21 mouse cellular contexts compared by ENCODE assay signal in genomic region chr13:102258207-102258606, GRCm38 (mm10).
A peak's percentile ranks its signal among the peaks of the same experiment; 100 is the strongest.
DNase-seq lines count a peak whose midpoint lies in the region; ATAC-seq and TF ChIP-seq lines count a peak whose summit lies in the region.
"Had no signal": no experiment of that assay in that cellular context is flagged by ENCODE, and none has a peak within 500 bp of the region (broad histone marks: within the 10 kb centered on the region; RNA-seq: fewer than 3 reads in every experiment).

No protein-coding gene starts in this region.

- H3K4me1 ChIP-seq in midbrain, postnatal 0 days (ENCODE audit: insufficient read depth, low read length): no peaks in the 10 kb centered on the region
- peaks cover 6% of the 10 kb centered on the region; the same call in 1 of the 2 replicates for H3K4me1 ChIP-seq in midbrain, embryonic 16.5 days (ENCODE audit: control insufficient read depth, insufficient read depth, low read length)
- H3K4me1 ChIP-seq: embryonic facial prominence, embryonic 13.5 days; heart, embryonic 15.5 days; hindbrain, embryonic 15.5 days had no signal

- H3K9ac ChIP-seq in midbrain, postnatal 0 days (replicated peaks; ENCODE audit: low read length, poor library complexity, severe bottlenecking): no peak overlapping the region
- H3K9ac ChIP-seq in midbrain, embryonic 16.5 days (ENCODE audit: low read depth, low read length): no peak overlapping the region
- H3K9ac ChIP-seq: embryonic facial prominence, embryonic 13.5 days; forebrain, embryonic 12.5 days; heart, embryonic 15.5 days; hindbrain, embryonic 15.5 days had no signal

- H3K9me3 ChIP-seq in midbrain, postnatal 0 days (ENCODE audit: low read length): no peaks in the 10 kb centered on the region
- no peaks in the 10 kb centered on the region for H3K9me3 ChIP-seq in midbrain, embryonic 16.5 days (replicated peaks; ENCODE audit: control insufficient read depth, low read length, poor library complexity, severe bottlenecking)
- H3K9me3 ChIP-seq: embryonic facial prominence, embryonic 13.5 days; forebrain, embryonic 12.5 days; heart, embryonic 15.5 days; hindbrain, embryonic 15.5 days had no signal

- no peak overlapping the region for H3K27ac ChIP-seq in midbrain, postnatal 0 days (ENCODE audit: low read depth, low read length)
- H3K27ac ChIP-seq in midbrain, embryonic 16.5 days (ENCODE audit: low read length): no peak overlapping the region
- H3K27ac ChIP-seq: embryonic facial prominence, embryonic 13.5 days; forebrain, embryonic 12.5 days; heart, adult 2 months; heart, embryonic 15.5 days; hindbrain, embryonic 15.5 days had no signal

- H3K79me2 ChIP-seq in myocyte (ENCODE audit: control insufficient read depth, insufficient read depth): no peaks in the 10 kb centered on the region

- H3K4me3 ChIP-seq in midbrain, postnatal 0 days (ENCODE audit: low read depth, low read length): no peak overlapping the region
- no peak overlapping the region for H3K4me3 ChIP-seq in midbrain, embryonic 16.5 days (ENCODE audit: low read depth, low read length)
- H3K4me3 ChIP-seq in myocyte: no peak overlapping the region
- H3K4me3 ChIP-seq: embryonic facial prominence, embryonic 13.5 days; forebrain, embryonic 12.5 days; heart, adult 2 months; heart, embryonic 15.5 days; hindbrain, embryonic 15.5 days had no signal

- WGBS in midbrain, postnatal 0 days: 84% methylated on average over 8 of the region's 8 CpGs
- WGBS in midbrain, embryonic 16.5 days: 89% methylated on average over 8 of the region's 8 CpGs

- no peak for ATAC-seq in midbrain, postnatal 0 days (ENCODE audit: low FRiP score)
- ATAC-seq in midbrain, embryonic 16.5 days: no peak
- ATAC-seq: forebrain, embryonic 16.5 days; Patski had no signal

- H3K27me3 ChIP-seq in midbrain, postnatal 0 days (ENCODE audit: insufficient read depth, low read length): no peaks in the 10 kb centered on the region
- no peaks in the 10 kb centered on the region for H3K27me3 ChIP-seq in midbrain, embryonic 16.5 days (ENCODE audit: control insufficient read depth, insufficient read depth, low read depth, low read length)
- H3K27me3 ChIP-seq in myocyte (ENCODE audit: control insufficient read depth, insufficient read depth, insufficient read length): no peaks in the 10 kb centered on the region
- H3K27me3 ChIP-seq: embryonic facial prominence, embryonic 13.5 days; forebrain, embryonic 12.5 days; heart, embryonic 15.5 days; hindbrain, embryonic 15.5 days; Patski had no signal

- H3K4me2 ChIP-seq in midbrain, postnatal 0 days (ENCODE audit: low read depth, low read length, poor library complexity, severe bottlenecking): no peak overlapping the region
- H3K4me2 ChIP-seq in midbrain, embryonic 16.5 days (ENCODE audit: low read length): no peak overlapping the region
- H3K4me2 ChIP-seq in myocyte (ENCODE audit: low read depth): peak overlapping the region; percentile 30
- H3K4me2 ChIP-seq: embryonic facial prominence, embryonic 13.5 days; forebrain, embryonic 12.5 days; heart, embryonic 11.5 days; heart, embryonic 15.5 days; hindbrain, embryonic 15.5 days had no signal

- H3K36me3 ChIP-seq in midbrain, postnatal 0 days (ENCODE audit: insufficient read depth, low read length): no peaks in the 10 kb centered on the region
- H3K36me3 ChIP-seq in midbrain, embryonic 16.5 days (ENCODE audit: control insufficient read depth, insufficient read depth, low read length): no peaks in the 10 kb centered on the region
- H3K36me3 ChIP-seq in myocyte (ENCODE audit: control insufficient read depth, insufficient read depth): no peaks in the 10 kb centered on the region
- H3K36me3 ChIP-seq: embryonic facial prominence, embryonic 13.5 days; forebrain, embryonic 12.5 days; heart, embryonic 15.5 days; hindbrain, embryonic 15.5 days had no signal

- no peak for TF ChIP-seq CTCF in midbrain, postnatal 0 days (IDR thresholded peaks at IDR 0.05)

- H3ac ChIP-seq in myocyte (ENCODE audit: control insufficient read depth, insufficient read length): no peak overlapping the region

- TF ChIP-seq POLR2A in myocyte (IDR thresholded peaks at IDR 0.05; ENCODE audit: insufficient read length, low read depth): no peak

- DNase-seq in cerebellum, postnatal 10 days: peak; percentile 15 to 45
- DNase-seq in cerebellum, adult 9-10 months: no peak
- DNase-seq in midbrain, postnatal 0 days (ENCODE audit: low spot score): peak; percentile 29
- DNase-seq in heart, adult 11 months: no peak
- no peak for DNase-seq in spleen, postnatal 14 days (ENCODE audit: low spot score in 2 of 2)
- DNase-seq: adrenal gland, postnatal 25 days; B cell, adult 2 months; cerebellum, adult 8-10 months; cerebellum, postnatal 36 days; gastrocnemius, postnatal 10 days; heart, adult 2 months; heart, postnatal 14 days had no signal

TF ChIP-seq in myocyte, 11 proteins besides CTCF, POLR2A, EP300 and RAD21:
- TF ChIP-seq MYOD1 (IDR thresholded peaks at IDR 0.05; ENCODE audit: control insufficient read depth in 1 of 3, insufficient read length in 2 of 3, low read depth in 2 of 3) (peak in 2 of 3 experiments; percentile 49 to 65), SRF (IDR thresholded peaks at IDR 0.05; ENCODE audit: control insufficient read depth, insufficient read length, low read depth) (no peak)

Comparison
In these comparisons a context has a peak if more than half of its experiments do, and no peak if none do; other contexts are left out.
1. DNase-seq: peak in cerebellum, postnatal 10 days (2 of 2) and midbrain, postnatal 0 days (single experiment); none in cerebellum, adult 9-10 months (single experiment), heart, adult 11 months (single experiment) and spleen, postnatal 14 days (0 of 2).